Mouse (Mus musculus) limb, embryonic 11.5 days (tissue): ENCODE data around the gene Ccdc188. TPM values are rescaled to one million over a fixed set of nuclear protein-coding genes. Genes with fewer than 3 reads are reported as not detected.

Source experiments
- ATAC-seq: fragments of 200-750 bp; cut with Nextera tagmentation; 2 replicates; pipeline ENCODE4 v1.8.0; 2017; ENCODE audit warnings: low read depth; ENCODE audit not compliant: insufficient number of reproducible peaks, low FRiP score, low TSS enrichment
- DNase-seq: peaks from one replicate; pipeline ENCODE4 v3.0.0-alpha.2; 2015; ENCODE audit warnings: low spot score
- H3K27ac ChIP-seq: fragments of 300-500 bp; sonication (generic); replicated peaks from 2 replicates; pipeline ENCODE4 v1.5.1; 2014; ENCODE audit warnings: low read depth, mild to moderate bottlenecking, low read length
- H3K27me3 ChIP-seq: fragments of 300-500 bp; sonication (generic); 2 replicates; pipeline ENCODE4 v1.6.1; 2014; ENCODE audit warnings: mild to moderate bottlenecking, low read length, mixed read lengths; ENCODE audit not compliant: control insufficient read depth, insufficient read depth
- H3K36me3 ChIP-seq: fragments of 300-500 bp; sonication (generic); 2 replicates; pipeline ENCODE4 v1.6.1; 2014; ENCODE audit warnings: mild to moderate bottlenecking, low read length, moderate library complexity, mixed read lengths; ENCODE audit not compliant: control insufficient read depth, insufficient read depth
- H3K4me1 ChIP-seq: fragments of 300-500 bp; sonication (generic); 2 replicates; pipeline ENCODE4 v1.6.1; 2014; ENCODE audit warnings: low read length, mixed read lengths; ENCODE audit not compliant: control insufficient read depth, insufficient read depth
- H3K4me2 ChIP-seq: fragments of 300-500 bp; sonication (generic); 2 replicates; pipeline ENCODE4 v1.6.1; 2014; ENCODE audit warnings: low read depth, mild to moderate bottlenecking, moderate library complexity; ENCODE audit not compliant: severe bottlenecking
- H3K4me3 ChIP-seq: fragments of 300-500 bp; sonication (generic); 2 replicates; pipeline ENCODE4 v1.5.1; 2014; ENCODE audit warnings: low read depth, low read length
- H3K9ac ChIP-seq: fragments of 300-500 bp; sonication (generic); 2 replicates; pipeline ENCODE4 v1.6.1; 2014; ENCODE audit warnings: mild to moderate bottlenecking, low read length
- H3K9me3 ChIP-seq: fragments of 300-500 bp; sonication (generic); 2 replicates; pipeline ENCODE4 v1.6.1; 2016; ENCODE audit warnings: low read length; ENCODE audit not compliant: control insufficient read depth
- WGBS: fragments of 180-500 bp; shearing (Covaris S2); extraction: QIAGEN DNeasy Blood & Tissue Kit; methylation state at CpG from one replicate; pipeline ENCODE4 v1.1.7; 2014; 5-methylcytosine and 5-hydroxymethylcytosine counted together
- polyA plus RNA-seq: library from polyadenylated mRNA; unstranded; fragments of >200 nt; fragmentation: Nextera tagmentation; extraction: Ambion mirVana; gene quantifications from 2 replicates; pipeline ENCODE4 v1.2.1, GENCODE M21; 2014

The Ccdc188 gene
- polyA plus RNA-seq, 1 experiment from 2014 or later: not detected

DNA sequence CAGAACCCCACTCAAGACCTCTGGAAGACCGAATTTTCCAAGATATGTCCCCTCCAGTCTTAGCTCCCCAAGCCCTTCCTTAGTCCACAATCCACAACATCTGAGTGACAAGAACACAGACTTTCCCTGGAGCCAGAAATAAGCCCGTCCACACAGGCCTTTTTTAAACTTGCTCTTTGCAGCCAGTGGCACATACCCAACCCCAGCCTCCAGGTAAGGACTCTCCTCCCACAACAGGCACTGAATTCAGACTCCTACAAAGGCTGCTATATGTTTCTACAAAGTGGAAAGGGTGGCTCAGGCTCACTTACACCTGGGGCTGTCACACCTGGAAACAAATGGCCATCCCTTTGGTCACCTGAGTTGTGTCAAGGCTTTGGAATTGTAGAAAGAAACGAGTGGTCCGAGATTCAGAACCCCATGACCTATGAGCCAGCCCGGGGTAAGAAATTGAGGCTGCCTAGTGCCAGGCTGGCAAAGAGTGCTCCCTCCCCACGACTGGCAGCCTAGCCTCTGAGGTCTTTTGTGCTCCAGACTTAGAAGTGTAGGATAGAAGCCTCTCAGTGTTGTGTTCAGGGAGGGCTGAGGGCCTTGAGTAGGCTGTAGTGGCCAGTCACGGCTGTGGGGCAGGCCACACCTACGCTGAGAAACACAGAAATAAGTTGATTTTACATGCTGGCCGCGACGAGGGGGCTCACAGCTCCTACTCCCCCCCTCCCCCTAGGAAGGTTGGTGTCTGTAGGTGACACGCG lies 16.4 kb downstream of the Ccdc188 start:
- no peak overlapping the region for H3K27ac ChIP-seq
- H3K9me3 ChIP-seq: no peaks in the 10 kb centered on the region
- peak overlapping the region; percentile 86 for H3K4me2 ChIP-seq
- DNase-seq: no peak
- peak; percentile 4; the same call in 1 of the 2 replicates for ATAC-seq
- peak overlapping the region; percentile 81 for H3K4me3 ChIP-seq
- H3K9ac ChIP-seq: peak overlapping the region; percentile 83
- H3K27me3 ChIP-seq: no peaks in the 10 kb centered on the region
- peaks cover 9% of the 10 kb centered on the region; the same call in 1 of the 2 replicates for H3K36me3 ChIP-seq
- WGBS: 18% methylated on average over 13 of the region's 13 CpGs
- H3K4me1 ChIP-seq: peaks cover 18% of the 10 kb centered on the region

GRCm38 (mm10) chr16:18234671-18235388 lies 17.2 kb downstream of the Ccdc188 start, which contains the start of gene Zdhhc8:
Gene Zdhhc8, minus strand, starts transcription at chr16:18235136.
- Histone ChIP-seq H3K36me3 (peaks cover 13% of the 10 kb centered on the region; the same call in 1 of the 2 replicates), H3K4me3 (peak within 1 kb of the TSS; percentile 81), H3K9me3 (no peaks in the 10 kb centered on the region), H3K4me2 (peak within 1 kb of the TSS; percentile 86), H3K4me1 (peaks cover 18% of the 10 kb centered on the region), H3K27me3 (no peaks in the 10 kb centered on the region), H3K27ac (peak within 1 kb of the TSS; percentile 76), H3K9ac (peak within 1 kb of the TSS; percentile 83)
- ATAC-seq: peak; percentile 63
- under 1% methylated on average over 66 of the region's 79 CpGs for WGBS
- peak; percentile 79 for DNase-seq

DNA sequence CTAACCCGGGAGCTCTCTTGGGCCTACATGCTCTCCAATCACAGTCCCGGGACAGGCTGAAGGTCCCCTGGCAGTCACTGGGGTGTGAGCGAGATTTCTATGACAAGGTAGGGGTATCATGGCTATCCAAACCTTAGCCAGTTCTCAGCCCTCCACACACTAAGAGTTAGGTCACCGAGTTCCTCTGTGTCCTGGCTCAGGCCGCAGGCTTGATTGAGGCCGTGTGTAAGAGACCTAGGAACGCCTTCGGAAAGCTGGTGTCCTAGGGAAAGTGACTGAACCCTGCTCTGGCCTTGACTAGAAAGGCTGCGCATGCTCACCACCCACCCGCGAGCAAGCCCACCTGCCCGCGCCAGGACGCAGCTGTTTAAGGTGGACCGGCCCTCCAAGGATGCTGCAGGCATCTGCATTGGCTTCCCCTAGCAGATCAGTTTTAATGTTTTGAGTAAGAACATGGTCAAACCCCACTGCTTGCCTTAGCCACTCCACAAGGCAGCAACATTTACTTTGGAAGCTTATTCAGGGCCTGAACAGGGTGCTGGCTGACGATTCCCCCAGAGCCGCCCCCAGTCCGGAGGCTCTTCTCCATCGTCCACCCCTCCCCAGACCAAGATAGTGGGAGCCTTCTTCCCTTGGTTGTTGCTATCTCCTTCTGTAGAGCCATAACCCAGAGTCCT lies 17.8 kb downstream of the Ccdc188 start:
- Histone ChIP-seq H3K36me3 (peaks cover 19% of the 10 kb centered on the region), H3K4me3 (peak overlapping the region; percentile 81), H3K9ac (peak overlapping the region; percentile 83), H3K27ac (peak overlapping the region; percentile 76), H3K4me1 (peaks cover 18% of the 10 kb centered on the region), H3K27me3 (no peaks in the 10 kb centered on the region), H3K9me3 (no peaks in the 10 kb centered on the region), H3K4me2 (peak overlapping the region; percentile 86)
- ATAC-seq (peak; percentile 42; the same call in 1 of the 2 replicates), DNase-seq (peak; percentile 80)
- 7% methylated on average over 19 of the region's 19 CpGs for WGBS

- ATAC-seq (no peak), DNase-seq (no peak)
- Histone ChIP-seq H3K9me3 (no peaks in the 10 kb centered on the region), H3K9ac (no peak overlapping the region), H3K27me3 (no peaks in the 10 kb centered on the region), H3K27ac (no peak overlapping the region), H3K36me3 (peaks cover 26% of the 10 kb centered on the region), H3K4me3 (no peak overlapping the region), H3K4me1 (peaks cover 18% of the 10 kb centered on the region), H3K4me2 (no peak overlapping the region)
- 80% methylated on average over 7 of the region's 7 CpGs for WGBS
Observed at GRCm38 (mm10) chr16:18236676-18237501, 19.2 kb downstream of the Ccdc188 start.

- 93% methylated on average over 10 of the region's 10 CpGs for WGBS
- peaks cover 56% of the 10 kb centered on the region for H3K36me3 ChIP-seq
- no peaks in the 10 kb centered on the region for H3K9me3 ChIP-seq
- no peak overlapping the region for H3K4me3 ChIP-seq
- no peak for ATAC-seq
- no peak overlapping the region for H3K27ac ChIP-seq
- no peak for DNase-seq
- no peaks in the 10 kb centered on the region for H3K4me1 ChIP-seq
- no peak overlapping the region for H3K9ac ChIP-seq
- no peak overlapping the region for H3K4me2 ChIP-seq
- no peaks in the 10 kb centered on the region for H3K27me3 ChIP-seq
Observed at GRCm38 (mm10) chr16:18241581-18241980, 23.9 kb downstream of the Ccdc188 start.

- no peaks in the 10 kb centered on the region for H3K27me3 ChIP-seq
- no peak for DNase-seq
- H3K27ac ChIP-seq: peak overlapping the region; percentile 80
- peak overlapping the region; percentile 88 for H3K4me3 ChIP-seq
- H3K9me3 ChIP-seq: no peaks in the 10 kb centered on the region
- peaks cover 45% of the 10 kb centered on the region for H3K36me3 ChIP-seq
- H3K9ac ChIP-seq: peak overlapping the region; percentile 92
- under 1% methylated on average over 33 of the region's 33 CpGs for WGBS
- H3K4me1 ChIP-seq: peaks cover 25% of the 10 kb centered on the region
- no peak for ATAC-seq
- H3K4me2 ChIP-seq: peak overlapping the region; percentile 71
Observed at GRCm38 (mm10) chr16:18247521-18248399, 30.1 kb downstream of the Ccdc188 start.
